ENCODE assay signal across 8 mouse cellular contexts in genomic region chr14:121108439-121109115, GRCm38 (mm10).
DNase-seq lines count a peak whose midpoint lies in the region; ATAC-seq and TF ChIP-seq lines count a peak whose summit lies in the region.

No protein-coding gene starts in this region.

- peak; percentile 35; the same call in 1 of the 2 replicates for ATAC-seq in heart, embryonic 16.5 days (replicated peaks; ENCODE audit: extremely low read depth, insufficient read depth, low FRiP score)
- ATAC-seq in neural tube, embryonic 11.5 days (ENCODE audit: insufficient read depth, low FRiP score, low TSS enrichment), result peak; percentile 54; the same call in 1 of the 2 replicates

- H3K36me3 ChIP-seq in heart, embryonic 16.5 days (ENCODE audit: control insufficient read depth, insufficient read depth), result no peaks in the 10 kb centered on the region; the same call in 1 of the 2 replicates
- H3K36me3 ChIP-seq in limb, embryonic 10.5 days, result peaks cover 41% of the 10 kb centered on the region
- H3K36me3 ChIP-seq in neural tube, embryonic 11.5 days (ENCODE audit: control insufficient read depth, insufficient read depth, low read length), result no peaks in the 10 kb centered on the region

- peaks cover 6% of the 10 kb centered on the region for H3K4me1 ChIP-seq in lung, adult 2 months (ENCODE audit: control insufficient read depth, insufficient read depth, low read length)
- H3K4me1 ChIP-seq in heart, embryonic 16.5 days (ENCODE audit: control insufficient read depth, insufficient read depth, low read length), result peaks cover 42% of the 10 kb centered on the region
- peaks cover 90% of the 10 kb centered on the region for H3K4me1 ChIP-seq in limb, embryonic 10.5 days
- peaks cover 22% of the 10 kb centered on the region for H3K4me1 ChIP-seq in neural tube, embryonic 11.5 days (ENCODE audit: control insufficient read depth, insufficient read depth, low read length)

- H3K27ac ChIP-seq in heart, embryonic 16.5 days (ENCODE audit: low read length), result peak overlapping the region; percentile 76
- peak overlapping the region; percentile 86 for H3K27ac ChIP-seq in limb, embryonic 10.5 days
- H3K27ac ChIP-seq in neural tube, embryonic 11.5 days (ENCODE audit: low read depth, low read length), result peak overlapping the region; percentile 60

- no peak for TF ChIP-seq CTCF in lung, adult 2 months (IDR thresholded peaks at IDR 0.05; ENCODE audit: insufficient read depth, low read length)

- peak; percentile 27 to 52 for DNase-seq in lung, adult 18-20 months
- no peak for DNase-seq in lung, adult 2 months
- DNase-seq in limb, embryonic 10.5 days (ENCODE audit: low spot score), result peak; percentile 73
- peak; percentile 53 for DNase-seq in neural tube, embryonic 11.5 days (ENCODE audit: low spot score)
- DNase-seq in urinary bladder, postnatal 4 days (ENCODE audit: low spot score in 2 of 2), result no peak
- no peak for DNase-seq in right cerebral cortex, postnatal 10 days (ENCODE audit: low spot score in 2 of 2)
- no peak for DNase-seq in gastrocnemius, adult 8-10 months (ENCODE audit: low spot score in 2 of 2)

- no peaks in the 10 kb centered on the region for H3K9me3 ChIP-seq in heart, embryonic 16.5 days (replicated peaks; ENCODE audit: control insufficient read depth, low read length)
- H3K9me3 ChIP-seq in limb, embryonic 10.5 days (replicated peaks), result no peaks in the 10 kb centered on the region
- no peaks in the 10 kb centered on the region for H3K9me3 ChIP-seq in neural tube, embryonic 11.5 days (ENCODE audit: control insufficient read depth, low read length)

- no peak for TF ChIP-seq POLR2A in lung, adult 2 months (IDR thresholded peaks at IDR 0.05; ENCODE audit: borderline replicate concordance, extremely low read depth, low read depth, low read length)

- H3K9ac ChIP-seq in heart, embryonic 16.5 days (ENCODE audit: low read length), result 0 out of 2 replicates have a peak overlapping the region, but pooled peaks have one; percentile 3
- no peak overlapping the region for H3K9ac ChIP-seq in neural tube, embryonic 11.5 days (ENCODE audit: low read length)

- no peaks in the 10 kb centered on the region for H3K27me3 ChIP-seq in heart, embryonic 16.5 days (ENCODE audit: control insufficient read depth, insufficient read depth, low read length)
- H3K27me3 ChIP-seq in limb, embryonic 10.5 days (ENCODE audit: low read depth, poor library complexity, severe bottlenecking), result no peaks in the 10 kb centered on the region
- H3K27me3 ChIP-seq in neural tube, embryonic 11.5 days (ENCODE audit: control insufficient read depth, insufficient read depth, low read length), result no peaks in the 10 kb centered on the region

- 35% methylated on average over 8 of the region's 8 CpGs for WGBS in lung, adult 2 months
- WGBS in heart, embryonic 16.5 days, result 12% methylated on average over 8 of the region's 8 CpGs
- WGBS in limb, embryonic 10.5 days, result 7% methylated on average over 8 of the region's 8 CpGs
- 3% methylated on average over 8 of the region's 8 CpGs for WGBS in neural tube, embryonic 11.5 days

- no peak overlapping the region for H3K4me3 ChIP-seq in lung, adult 2 months (replicated peaks; ENCODE audit: extremely low read depth, low read depth, low read length)
- no peak overlapping the region for H3K4me3 ChIP-seq in heart, embryonic 16.5 days (ENCODE audit: low read length)
- peak overlapping the region; percentile 31 for H3K4me3 ChIP-seq in limb, embryonic 10.5 days
- no peak overlapping the region for H3K4me3 ChIP-seq in neural tube, embryonic 11.5 days (ENCODE audit: low read depth, low read length)

- H3K4me2 ChIP-seq in heart, embryonic 16.5 days (ENCODE audit: low read depth, low read length), result no peak overlapping the region
- H3K4me2 ChIP-seq in neural tube, embryonic 11.5 days (ENCODE audit: low read depth), result no peak overlapping the region; the same call in 1 of the 2 replicates

Comparison
In these comparisons a context has a peak if more than half of its experiments do, and no peak if none do; other contexts are left out.
1. DNase-seq: peak in lung, adult 18-20 months (2 of 2), limb, embryonic 10.5 days (single experiment) and neural tube, embryonic 11.5 days (single experiment); none in lung, adult 2 months (single experiment), urinary bladder, postnatal 4 days (0 of 2), right cerebral cortex, postnatal 10 days (0 of 2) and gastrocnemius, adult 8-10 months (0 of 2).
2. Peak in every context shown above with its lines, with median percentiles within 50 percentile points of each other: H3K27ac ChIP-seq.